Mouse (Mus musculus) myocyte (in vitro differentiated cells): ENCODE data around the gene Neurod1.
A peak's percentile ranks its signal among the peaks of the same experiment; 100 is the strongest.

Experiments used
- MAX ChIP-seq: IDR thresholded peaks from one replicate; pipeline ENCODE4 v1.6.1; 2011; ENCODE audit warnings: low read depth, mild to moderate bottlenecking, control low read depth
- POLR2A ChIP-seq: IDR thresholded peaks from one replicate; pipeline ENCODE4 v1.6.1; 2011; ENCODE audit warnings: low read depth, mild to moderate bottlenecking, control low read depth, moderate library complexity; ENCODE audit not compliant: insufficient read length
- REST ChIP-seq: IDR thresholded peaks from one replicate; pipeline ENCODE4 v1.6.1; 2011; ENCODE audit warnings: mild to moderate bottlenecking, control low read depth, moderate library complexity; ENCODE audit not compliant: insufficient read depth, insufficient read length
- TCF12 ChIP-seq: IDR thresholded peaks from one replicate; pipeline ENCODE4 v1.6.1; 2011; ENCODE audit warnings: mild to moderate bottlenecking, control low read depth; ENCODE audit not compliant: poor library complexity, insufficient read depth, severe bottlenecking
- TCF3 ChIP-seq: IDR thresholded peaks from one replicate; pipeline ENCODE4 v1.6.1; 2011; ENCODE audit warnings: low read depth, control low read depth; ENCODE audit not compliant: insufficient read length
- USF1 ChIP-seq: IDR thresholded peaks from one replicate; pipeline ENCODE4 v1.6.1; 2011; ENCODE audit warnings: low read depth, mild to moderate bottlenecking, control low read depth, moderate library complexity

DNA sequence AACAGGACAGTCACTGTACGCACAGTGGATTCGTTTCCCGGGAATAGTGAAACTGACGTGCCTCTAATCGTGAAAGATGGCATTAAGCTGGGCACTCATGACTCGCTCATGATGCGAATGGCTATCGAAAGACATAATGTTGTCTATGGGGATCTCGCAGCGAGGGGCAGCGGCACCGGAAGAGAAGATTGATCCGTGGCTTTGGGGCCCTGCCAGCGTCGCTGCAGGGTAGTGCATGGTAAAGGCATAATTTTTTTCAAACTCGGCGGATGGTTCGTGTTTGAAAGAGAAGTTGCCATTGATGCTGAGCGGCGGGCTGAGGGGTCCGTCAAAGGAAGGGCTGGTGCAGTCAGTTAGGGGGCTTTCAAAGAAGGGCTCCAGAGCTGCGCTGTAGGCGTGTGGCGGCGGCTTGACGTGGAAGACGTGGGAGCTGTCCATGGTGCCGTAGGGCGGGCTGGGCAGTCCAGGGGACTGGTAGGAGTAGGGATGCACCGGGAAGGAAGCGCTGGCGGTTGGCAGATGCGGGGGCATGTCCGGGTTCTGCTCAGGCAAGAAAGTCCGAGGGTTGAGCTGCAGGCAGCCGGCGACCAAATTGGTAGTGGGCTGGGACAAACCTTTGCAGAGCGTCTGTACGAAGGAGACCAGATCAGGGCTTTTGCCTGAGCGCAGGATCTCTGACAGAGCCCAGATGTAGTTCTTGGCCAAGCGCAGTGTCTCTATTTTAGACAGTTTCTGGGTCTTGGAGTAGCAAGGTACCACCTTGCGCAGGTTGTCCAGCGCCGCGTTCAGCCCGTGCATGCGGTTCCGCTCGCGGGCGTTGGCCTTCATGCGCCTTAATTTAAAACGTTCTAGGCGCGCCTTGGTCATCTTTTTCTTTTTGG is 2.4 kb downstream of the Neurod1 start:
- no peak for TF ChIP-seq POLR2A
- no peak for TF ChIP-seq MAX
- peak; percentile 96 for TF ChIP-seq REST
- no peak for TF ChIP-seq TCF12
- no peak for TF ChIP-seq USF1
- no peak for TF ChIP-seq TCF3
